Mouse (Mus musculus) left cerebral cortex, postnatal 10 days (tissue): Measurements from ENCODE around the gene Npr2. TPM values are rescaled to one million over a fixed set of nuclear protein-coding genes. Genes with fewer than 3 reads are reported as not detected.

Source experiments
- DNase-seq, 2 experiments: peaks; one replicate each; pipeline ENCODE4 v3.0.0; 2021 to 2022; ENCODE audit warnings: low spot score in 2 of 2, mixed read lengths in 1 of 2; ENCODE audit errors: extremely low spot score in 1 of 2
- intact Hi-C: fragments of 180-260 bp; cut with DNase I; formaldehyde crosslinking; loops from one replicate; pipeline ENCODE4 v1.15.1; 2025
- total RNA-seq, 2 experiments: library from RNA; stranded (reverse); gene quantifications; 2 replicates each; pipeline ENCODE4 v1.2.3; 2021

Npr2 gene
- total RNA-seq, 2 experiments from 2014 or later = 47.0 to 47.5 TPM

DNA sequence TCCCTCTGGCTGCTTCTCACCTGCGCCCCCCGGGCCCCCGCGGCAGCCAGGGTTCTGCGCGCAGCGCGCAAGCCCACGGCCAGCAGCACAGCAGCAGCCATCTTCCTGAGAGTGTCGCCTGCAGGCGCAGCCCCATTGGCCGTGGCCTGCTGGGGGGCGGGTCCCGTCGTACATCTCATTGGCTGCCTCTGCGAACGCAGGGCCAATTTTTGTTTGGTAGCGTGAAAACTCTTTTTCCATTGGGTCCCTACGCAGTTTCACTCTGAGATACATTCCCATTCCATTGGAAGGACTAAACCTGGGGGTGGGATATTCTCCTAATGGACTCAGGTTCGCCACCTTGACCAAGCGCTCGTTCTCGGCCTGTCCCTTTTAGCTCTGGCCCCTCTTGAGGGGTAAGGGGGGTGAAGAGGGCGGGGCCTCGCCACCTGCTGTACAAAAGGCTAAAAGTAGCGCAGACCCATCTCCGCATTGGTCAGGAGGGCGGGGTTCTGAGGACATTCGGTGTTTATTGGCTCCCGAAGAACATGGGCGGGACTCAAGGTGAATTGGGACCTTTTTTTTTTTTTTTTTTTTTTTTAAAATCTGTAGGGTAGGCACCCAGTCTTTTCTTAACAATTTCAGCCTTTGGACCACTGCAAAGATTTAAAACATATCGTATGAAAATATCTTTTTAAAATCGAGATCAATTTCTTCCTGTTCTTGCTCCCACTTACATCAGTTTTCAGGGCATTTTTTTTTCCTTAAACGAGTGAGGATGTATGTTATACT is 24.8 kb downstream of the Npr2 start, which contains the start of gene Hint2:
Gene Hint2 (minus strand): TSS at position 128 of the 771 bp plus-strand sequence.
- peak; percentile 96 to 97 for DNase-seq
- intact Hi-C loops = no loop called here

DNA sequence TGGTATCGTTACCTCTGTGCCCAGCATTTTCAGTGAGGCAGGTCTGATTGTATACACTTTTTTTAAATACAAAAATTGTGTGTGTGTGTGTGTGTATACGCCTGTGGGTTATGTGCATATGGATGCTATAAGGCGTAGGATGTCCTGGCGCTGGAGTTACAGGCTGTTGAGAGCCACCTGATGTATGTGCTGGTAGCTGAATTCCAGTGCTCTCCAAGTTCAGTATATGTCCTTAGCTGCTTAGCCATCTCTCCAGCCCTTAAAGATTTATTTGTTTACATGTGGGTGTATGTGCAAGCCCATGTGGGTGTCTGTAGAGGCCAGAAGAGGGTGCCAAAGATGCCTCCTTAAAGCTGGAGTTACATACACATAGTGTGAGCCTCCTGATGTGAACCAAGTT is 25.4 kb downstream of the Npr2 start:
- DNase-seq = no peak
- intact Hi-C loops = no loop called here

DNA sequence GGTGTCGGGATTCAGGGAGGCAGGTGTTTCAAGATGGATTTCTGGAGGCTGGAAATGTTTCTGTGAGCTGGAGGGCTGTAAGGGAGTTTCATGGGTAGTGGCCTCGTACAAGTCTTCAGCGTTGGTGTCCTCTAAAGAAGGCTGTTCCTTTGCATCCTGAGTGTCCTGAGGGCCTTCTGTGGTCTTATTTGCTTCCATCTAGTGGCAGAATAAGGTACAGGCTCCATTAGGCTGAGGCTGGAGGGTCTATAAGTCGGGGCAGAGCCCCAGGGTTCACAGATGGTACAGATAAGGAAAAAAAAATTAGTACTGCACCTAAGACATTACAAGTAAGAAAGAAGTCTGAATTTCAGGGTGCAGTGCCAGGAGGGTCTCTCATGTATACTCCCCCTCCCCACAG is 34.7 kb downstream of the Npr2 start:
- DNase-seq = no peak
- intact Hi-C loops = loop anchor here (2.0 kb wide), 1 partner anchor 36 kb away; the partner anchor contains the start of gene Npr2

DNA sequence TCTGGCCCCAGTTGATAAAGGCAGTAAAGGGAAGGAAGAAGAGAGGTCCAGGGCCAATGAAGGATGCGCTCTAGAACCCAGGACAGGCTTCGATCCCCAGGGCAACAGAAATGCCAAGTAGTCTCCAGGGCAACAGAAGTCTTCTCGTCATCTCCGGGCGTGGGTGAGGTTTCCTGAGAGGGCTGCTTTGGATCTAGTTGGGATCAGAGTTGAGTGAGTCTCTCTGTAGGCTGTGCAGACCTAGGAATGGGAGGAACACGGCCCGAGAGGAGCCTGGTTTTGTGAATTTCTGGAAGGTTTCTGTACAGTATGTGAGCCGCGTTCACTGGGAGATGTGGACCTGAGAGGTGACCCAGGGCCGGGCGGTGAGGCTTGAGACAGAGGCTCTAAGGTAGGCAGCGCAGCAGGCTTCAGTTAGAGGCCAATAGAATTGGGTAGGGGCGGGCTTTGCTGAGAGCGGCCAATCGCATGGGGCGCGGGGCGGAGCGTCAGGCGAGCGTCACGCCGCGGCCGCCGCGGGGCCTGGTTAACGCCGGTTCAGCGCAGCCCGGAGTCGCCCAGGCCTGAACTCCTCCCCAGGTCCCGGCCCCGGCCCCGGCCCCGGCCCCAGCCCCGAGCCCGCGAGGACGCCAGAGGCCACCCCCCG is 37.2 kb downstream of the Npr2 start, which contains the start of the genes Tmem8b and Fam221b:
Gene Tmem8b (plus strand): TSS at position 190 of the 646 bp plus-strand sequence.
Gene Fam221b (minus strand): TSS at position 364 of the 646 bp plus-strand sequence.
- intact Hi-C loops = no loop called here
- DNase-seq = peak; percentile 87 to 93

DNA sequence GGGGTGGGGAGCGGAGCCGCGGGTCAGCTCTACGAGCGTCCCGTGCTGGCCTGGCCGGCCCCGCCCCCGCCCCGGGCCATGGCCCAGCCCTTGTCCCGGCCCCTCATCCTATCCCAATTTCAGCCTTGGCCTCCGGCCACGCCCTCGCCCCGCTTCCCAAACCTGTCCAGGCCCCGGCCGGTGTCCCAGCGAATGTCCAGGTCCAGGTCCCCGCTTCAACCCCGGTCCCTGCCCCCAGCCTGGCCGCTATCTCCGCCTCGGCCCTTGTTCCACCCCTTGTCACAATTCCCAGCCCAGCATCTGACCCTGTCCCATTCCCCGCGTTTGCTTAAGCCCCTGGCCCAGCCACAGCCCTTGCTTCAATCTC is 37.7 kb downstream of the Npr2 start:
- DNase-seq = peak in 1 of 2 experiments; percentile 82
- intact Hi-C loops = no loop called here

DNA sequence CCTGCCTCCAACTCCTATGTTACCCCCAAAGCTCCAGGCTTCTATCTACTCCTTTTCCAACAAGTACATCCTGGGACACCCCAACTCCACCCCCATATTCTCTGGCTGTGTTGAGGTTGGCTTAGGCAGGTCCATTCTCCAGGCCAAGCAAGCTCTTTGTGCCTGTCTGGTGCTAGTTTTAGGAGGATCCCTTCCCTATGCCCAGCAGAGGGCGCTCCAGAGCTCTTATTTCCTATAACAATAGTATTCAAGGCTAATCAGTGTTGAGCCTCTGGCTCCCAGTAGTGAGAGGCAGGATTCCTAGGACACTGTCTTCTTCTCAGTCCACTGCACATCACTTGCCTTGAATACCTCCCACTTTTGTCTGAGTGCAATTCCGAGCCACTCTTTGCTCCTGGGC is 40.3 kb downstream of the Npr2 start:
- intact Hi-C loops = loop anchor here (5.0 kb wide), 1 partner anchor 35 kb away; no protein-coding TSS in a partner anchor
- peak; percentile 75 to 89 for DNase-seq

DNA sequence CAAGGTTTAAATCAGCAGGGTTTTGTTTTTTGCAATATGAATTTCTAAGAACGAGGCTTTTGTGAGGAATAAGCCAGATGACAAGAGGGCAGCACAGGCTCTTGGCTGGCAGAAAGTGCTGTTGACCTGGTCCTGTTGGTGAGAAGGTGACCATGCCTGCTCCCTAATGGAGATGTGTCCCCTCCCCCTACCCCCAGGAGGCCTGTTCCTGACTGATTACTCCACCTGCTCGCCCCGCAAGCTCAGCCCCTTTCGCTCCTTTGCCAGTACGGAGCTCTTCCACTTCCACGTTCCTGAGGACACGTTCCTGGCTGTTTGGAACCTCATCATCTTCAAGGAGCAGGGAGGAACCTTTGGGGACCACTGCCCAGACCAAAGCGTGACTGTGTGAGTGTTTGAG is 42.0 kb downstream of the Npr2 start:
- intact Hi-C loops = loop anchor here (5.0 kb wide), 1 partner anchor 34 kb away; no protein-coding TSS in a partner anchor
- no peak for DNase-seq

DNA sequence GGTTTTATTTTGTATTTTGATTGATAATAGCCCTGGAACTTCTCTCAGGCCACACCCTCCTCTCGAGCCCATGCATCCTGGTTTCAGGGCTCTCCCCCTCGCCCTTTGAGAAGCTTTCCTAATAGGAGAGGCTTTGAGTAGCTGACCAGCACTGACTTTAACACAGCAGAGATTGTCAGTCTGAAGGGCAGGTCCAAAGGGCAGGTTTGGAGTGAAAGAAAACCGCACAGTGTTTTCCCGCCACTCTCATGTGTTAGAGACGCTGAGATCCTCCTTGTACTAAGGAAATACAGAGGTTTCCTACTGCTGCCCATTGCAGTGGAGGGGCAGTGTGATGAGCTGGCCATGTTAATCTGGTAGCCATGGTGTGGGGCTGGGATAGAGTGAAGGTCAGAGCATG is 43.2 kb downstream of the Npr2 start:
- intact Hi-C loops = loop anchor here (5.0 kb wide), 1 partner anchor 32 kb away; no protein-coding TSS in a partner anchor
- DNase-seq = no peak

DNA sequence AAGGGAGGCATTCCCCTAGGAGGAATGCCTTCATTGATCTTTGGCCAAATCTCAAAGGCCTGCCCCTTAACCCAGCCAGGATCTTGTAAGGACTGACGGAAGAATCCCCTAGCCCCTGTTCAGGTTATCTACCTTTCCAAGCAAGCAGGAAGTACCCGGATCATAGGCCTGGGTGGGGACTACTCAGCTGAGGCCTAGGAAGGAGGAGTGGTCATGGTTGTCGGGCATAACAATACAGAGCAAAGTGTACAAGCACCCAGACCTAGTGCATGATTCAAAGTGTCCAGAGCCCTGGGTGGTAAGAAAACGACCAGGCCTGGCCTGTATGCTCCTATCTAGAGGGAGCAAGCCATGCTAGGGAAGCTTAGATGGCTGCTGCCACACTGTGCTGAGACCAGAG is 43.9 kb downstream of the Npr2 start:
- no peak for DNase-seq
- intact Hi-C loops = no loop called here

DNA sequence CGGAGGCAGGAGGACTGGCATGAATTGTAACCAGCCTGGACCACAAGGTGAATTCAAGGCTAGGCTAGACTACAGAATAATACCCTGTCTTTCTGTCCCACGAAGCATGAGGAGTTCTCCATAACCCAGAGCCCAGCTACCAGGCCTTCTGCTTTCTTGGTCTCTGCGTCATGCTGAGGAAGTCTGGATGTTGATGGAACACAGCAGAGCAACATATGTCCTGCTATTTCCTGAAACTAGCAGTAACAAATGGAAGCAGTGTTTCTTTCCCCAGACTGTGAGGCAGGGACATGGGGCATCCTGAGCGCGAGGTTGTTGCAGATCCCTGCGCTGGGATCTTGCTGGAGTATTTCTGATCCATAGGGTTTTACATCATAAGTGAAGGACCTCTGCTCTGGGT is 46.8 kb downstream of the Npr2 start:
- no peak for DNase-seq

DNA sequence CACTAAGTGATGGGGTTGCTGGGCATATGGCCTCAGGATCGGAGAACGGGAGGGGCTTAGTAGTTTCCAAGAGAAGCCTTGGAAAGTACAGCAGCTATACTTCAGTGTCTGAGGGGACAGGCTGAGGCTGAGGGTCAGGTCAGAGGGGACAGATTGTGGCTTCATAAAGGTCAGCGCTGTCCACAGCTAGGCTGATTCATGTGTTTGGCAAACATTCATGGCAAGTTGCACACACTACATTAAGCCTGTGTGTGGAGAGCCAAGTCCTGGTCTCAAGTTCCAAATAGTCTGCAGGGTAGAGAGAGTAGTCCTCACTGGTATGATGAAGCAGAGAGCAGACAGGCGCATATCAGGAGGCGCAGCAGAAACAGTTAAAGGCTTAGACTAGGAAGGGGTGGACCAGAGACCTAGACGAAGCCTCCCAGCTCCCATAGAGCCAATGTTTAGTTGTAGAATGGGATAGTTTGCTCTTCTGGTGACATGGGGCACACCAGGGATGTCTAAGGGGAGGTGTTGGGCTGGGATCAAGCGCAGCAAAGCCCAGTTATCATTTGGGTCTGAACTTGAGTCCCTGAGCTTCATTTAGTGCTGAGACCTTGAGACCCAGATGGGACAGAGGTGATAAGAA is 47.8 kb downstream of the Npr2 start:
- intact Hi-C loops = no loop called here
- DNase-seq = no peak

More for the DNA sequence above, 46.8 kb downstream of the Npr2 start:
- intact Hi-C loops = no loop called here

DNA sequence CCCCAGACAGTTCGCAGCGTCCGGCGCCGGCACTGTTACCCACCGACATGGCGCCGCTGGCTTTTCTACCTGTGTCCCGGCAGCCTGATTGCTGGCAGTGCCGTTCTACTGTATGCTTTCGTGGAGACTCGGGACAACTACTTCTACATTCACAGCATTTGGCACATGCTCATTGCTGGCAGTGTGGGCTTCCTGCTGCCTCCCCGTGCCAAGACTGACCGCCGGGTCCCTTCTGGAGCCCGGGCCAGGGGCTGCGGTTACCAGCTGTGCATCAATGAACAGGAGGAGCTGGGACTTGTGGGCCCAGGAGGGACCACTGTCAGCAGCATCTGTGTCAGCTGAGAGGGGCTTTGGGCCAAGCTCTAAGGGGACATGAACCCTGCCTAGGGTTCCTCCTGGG is 58.3 kb downstream of the Npr2 start:
- intact Hi-C loops = no loop called here
- no peak for DNase-seq

DNA sequence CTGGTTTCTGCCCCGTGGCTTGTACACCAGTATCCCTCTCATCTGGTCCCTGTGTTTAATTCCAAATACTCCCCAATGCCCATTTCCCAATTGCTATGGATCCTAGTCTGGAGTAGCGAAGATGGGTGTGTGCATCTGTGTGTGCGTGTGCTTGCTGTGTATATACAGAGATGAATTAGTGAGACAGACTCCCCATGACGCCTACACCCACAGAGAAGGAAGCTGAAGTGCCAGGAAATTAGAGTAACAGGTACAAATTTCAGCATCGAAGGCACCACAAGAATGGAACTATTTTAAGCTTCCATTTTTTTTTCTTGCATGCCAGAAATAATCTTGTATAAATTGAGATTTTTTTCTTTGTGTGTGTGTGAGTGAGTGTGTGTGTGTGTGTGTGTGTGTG is 59.3 kb downstream of the Npr2 start:
- intact Hi-C loops = no loop called here
- DNase-seq = no peak

DNA sequence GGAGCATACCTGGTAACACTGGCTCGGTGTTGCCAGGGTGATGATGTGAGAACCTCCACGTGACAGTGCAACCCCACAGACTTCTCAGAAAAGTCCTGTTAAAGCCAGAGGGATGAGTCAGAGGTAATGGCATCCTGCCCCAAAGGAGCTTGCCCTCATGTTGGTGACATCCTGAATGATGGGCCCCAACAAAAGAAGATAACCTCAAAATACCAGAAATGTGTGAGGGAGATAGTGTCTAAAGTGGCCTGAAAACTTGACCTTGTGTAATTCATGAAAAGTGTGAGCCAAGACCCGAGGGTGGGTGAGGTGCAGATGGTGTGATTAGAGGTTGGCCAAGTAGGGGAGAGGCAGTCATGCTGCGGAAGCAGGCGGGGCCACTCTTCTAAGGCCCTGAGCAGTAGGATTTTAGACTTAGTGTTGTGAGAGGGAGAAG is 62.1 kb downstream of the Npr2 start:
- intact Hi-C loops = no loop called here
- no peak for DNase-seq

DNA sequence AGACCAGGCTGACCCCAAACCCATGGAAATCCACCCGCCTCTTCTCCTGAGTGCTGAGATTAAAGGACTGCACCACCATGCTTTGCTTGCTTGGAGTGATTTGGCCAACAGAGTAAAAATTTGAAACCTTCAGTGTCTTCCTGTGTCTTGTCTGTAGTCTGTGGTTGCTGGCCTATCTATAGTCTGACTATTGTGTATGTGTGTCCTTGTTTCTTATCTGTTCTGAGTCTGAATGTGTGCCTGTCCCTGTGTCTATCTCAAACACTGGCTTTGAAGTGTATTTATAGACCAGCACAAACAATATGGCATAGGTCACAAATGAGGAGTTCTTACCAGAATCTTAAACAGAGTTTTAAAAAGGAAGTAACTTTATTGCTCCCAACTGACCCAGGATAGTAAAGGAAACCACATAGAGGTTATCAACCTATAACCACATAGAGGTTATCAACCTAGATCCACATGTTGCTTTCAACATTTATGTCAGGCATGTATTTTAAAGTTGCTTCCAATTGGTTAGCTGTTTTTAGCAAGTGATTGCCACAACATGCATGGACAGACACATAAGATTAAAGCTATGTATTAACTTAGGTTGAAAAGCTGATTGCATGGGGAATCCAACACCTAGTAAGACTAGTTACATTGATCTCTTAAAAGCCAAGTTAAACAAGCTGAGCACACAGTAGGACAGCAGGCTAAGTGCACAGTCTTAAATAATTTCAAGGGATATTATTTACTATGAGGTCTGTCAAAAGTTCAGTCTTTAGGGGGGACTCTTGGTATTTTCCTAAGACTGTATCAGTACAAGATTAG is 62.9 kb downstream of the Npr2 start:
- intact Hi-C loops = no loop called here
- no peak for DNase-seq

DNA sequence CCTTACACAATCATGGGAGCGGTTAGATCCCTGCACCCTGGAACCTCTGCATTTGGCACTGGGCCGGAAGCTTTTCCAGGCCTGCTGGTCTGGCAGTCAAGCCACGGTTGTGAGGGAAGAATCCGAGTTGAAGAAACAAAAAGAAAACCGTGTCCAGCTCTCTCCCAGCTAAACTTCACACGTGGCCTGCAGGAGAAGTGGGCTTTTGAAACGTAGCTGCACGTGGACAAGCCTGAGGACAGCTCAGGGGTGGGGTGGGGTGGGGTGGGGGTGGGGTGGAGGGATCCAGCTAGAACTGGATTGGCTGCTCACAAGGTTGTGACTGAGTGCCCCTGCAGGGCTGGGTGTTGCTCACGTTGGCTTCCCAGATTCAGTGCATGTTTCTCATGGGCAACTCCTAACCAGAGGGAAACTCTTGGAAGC is 63.5 kb downstream of the Npr2 start:
- DNase-seq = peak in 1 of 2 experiments; percentile 64
- intact Hi-C loops = no loop called here

DNA sequence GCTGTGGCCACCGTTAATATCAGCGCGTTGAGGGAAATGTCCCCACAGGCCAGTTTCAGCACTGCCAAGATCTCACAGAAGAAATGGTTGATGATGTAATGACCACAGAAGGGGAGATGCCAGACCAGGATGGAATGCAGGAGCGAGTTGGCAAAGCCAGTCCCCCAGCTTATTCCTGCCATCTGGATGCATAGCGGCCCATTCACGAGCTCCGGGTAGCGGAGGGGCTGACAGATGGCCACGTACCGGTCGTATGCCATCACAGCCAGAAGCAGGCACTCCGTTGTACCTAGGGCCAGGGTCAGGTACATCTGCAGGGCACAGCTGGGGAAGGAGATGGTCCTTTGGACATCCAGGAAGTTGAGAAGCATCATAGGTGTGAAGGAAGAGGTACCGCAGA is 64.8 kb downstream of the Npr2 start:
- intact Hi-C loops = no loop called here
- DNase-seq = no peak

DNA sequence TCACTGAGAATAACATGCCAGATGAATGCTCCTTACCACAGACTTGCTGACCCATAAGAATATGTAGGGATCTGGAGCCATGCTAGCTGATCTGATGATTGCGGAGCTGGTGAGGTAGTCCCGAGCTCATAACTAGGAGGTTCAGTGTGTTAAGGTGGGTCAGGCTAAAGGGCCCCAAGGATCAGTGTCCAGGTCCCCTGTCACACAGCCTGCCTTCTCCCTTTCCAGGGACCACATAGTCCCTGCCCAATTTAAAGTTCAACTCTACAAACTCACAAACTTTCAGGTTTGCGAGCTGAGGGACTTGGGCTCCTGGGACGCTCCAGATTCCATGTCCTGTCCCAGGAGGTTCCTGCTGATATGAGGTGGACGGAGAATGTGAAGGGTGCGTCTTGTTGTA is 69.0 kb downstream of the Npr2 start, which contains the start of gene Olfr70:
Gene Olfr70 (minus strand): TSS at position 101 of the 400 bp plus-strand sequence.
- intact Hi-C loops = no loop called here
- no peak for DNase-seq
